Mouse (Mus musculus): ENCODE measurements around the gene Gngt2. TPM values are rescaled to one million over a fixed set of nuclear protein-coding genes. Genes with fewer than 3 reads are reported as not detected.

Gene Gngt2
- polyA plus RNA-seq, 1 experiment from 2014 or later: 24.2 TPM

DNA sequence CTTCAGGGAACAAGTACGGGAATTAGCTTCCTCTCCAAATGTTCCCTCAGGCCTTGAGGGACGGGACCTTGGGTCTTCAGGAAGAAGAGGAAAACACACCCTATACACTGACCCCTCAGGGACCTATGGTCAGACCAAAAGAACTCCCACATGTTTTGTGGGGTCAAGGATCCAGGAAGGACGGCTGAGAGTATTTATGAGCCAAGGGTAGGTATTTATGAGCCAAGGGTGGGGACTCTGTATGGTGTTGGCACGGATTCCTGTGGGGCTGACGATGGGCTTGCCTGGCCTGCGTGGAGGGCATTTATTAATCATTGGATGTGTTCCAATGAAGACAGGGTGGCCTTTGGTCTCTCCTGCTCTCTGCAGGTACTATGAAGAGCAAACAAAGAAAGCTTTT is 583 bp upstream of the Gngt2 start:
- Histone ChIP-seq H3K27me3 (ENCODE audit: insufficient read depth, low read length) (peaks cover 45% of the 10 kb centered on the region), H3K27ac (ENCODE audit: low read length) (no peak overlapping the region; the same call in 1 of the 2 replicates), H3K4me3 (ENCODE audit: low read length) (no peak overlapping the region), H3K36me3 (ENCODE audit: insufficient read depth, low read length) (no peaks in the 10 kb centered on the region), H3K9ac (replicated peaks; ENCODE audit: low read length) (no peak overlapping the region), H3K4me2 (replicated peaks; ENCODE audit: low read depth, low read length) (no peak overlapping the region), H3K4me1 (ENCODE audit: insufficient read depth, low read length) (peaks cover 44% of the 10 kb centered on the region), H3K9me3 (ENCODE audit: low read length) (no peaks in the 10 kb centered on the region)
- 31% methylated on average over 6 of the region's 6 CpGs for WGBS
- ATAC-seq (ENCODE audit: low FRiP score, low TSS enrichment): no peak

DNA sequence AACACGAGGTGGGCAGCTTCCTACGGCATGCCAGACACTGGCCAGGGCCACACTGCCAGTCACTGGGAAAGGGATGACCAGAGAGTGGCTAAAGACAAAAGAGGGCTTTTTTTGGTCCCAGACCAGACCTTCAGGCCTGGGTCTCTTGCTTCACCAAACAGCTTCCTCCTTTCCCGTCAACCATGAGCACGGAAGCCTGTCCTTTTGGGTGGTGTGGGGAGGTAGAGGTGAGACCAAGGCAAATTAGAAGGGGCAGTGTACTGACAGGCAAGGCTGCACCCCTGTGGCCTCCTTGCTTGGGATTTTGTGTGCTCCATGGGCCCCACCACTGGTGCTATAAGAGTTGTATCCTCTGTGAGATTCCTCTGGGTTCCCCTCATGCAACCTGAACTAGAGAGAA is 1.6 kb downstream of the Gngt2 start:
- Histone ChIP-seq H3K27ac (ENCODE audit: low read length) (no peak overlapping the region), H3K27me3 (ENCODE audit: insufficient read depth, low read length) (peaks cover 24% of the 10 kb centered on the region), H3K9me3 (ENCODE audit: low read length) (no peaks in the 10 kb centered on the region), H3K4me3 (ENCODE audit: low read length) (no peak overlapping the region), H3K9ac (replicated peaks; ENCODE audit: low read length) (no peak overlapping the region), H3K4me1 (ENCODE audit: insufficient read depth, low read length) (peaks cover 47% of the 10 kb centered on the region), H3K4me2 (replicated peaks; ENCODE audit: low read depth, low read length) (no peak overlapping the region), H3K36me3 (ENCODE audit: insufficient read depth, low read length) (no peaks in the 10 kb centered on the region)
- ATAC-seq (ENCODE audit: low FRiP score, low TSS enrichment): no peak
- 75% methylated on average over 4 of the region's 4 CpGs for WGBS

GRCm38 (mm10) chr11:95838999-95839868 is 2.2 kb downstream of the Gngt2 start:
- WGBS: 72% methylated on average over 8 of the region's 8 CpGs
- no peak overlapping the region for H3K9ac ChIP-seq (replicated peaks; ENCODE audit: low read length)
- H3K27me3 ChIP-seq (ENCODE audit: insufficient read depth, low read length): peaks cover 17% of the 10 kb centered on the region
- no peaks in the 10 kb centered on the region for H3K9me3 ChIP-seq (ENCODE audit: low read length)
- no peaks in the 10 kb centered on the region for H3K36me3 ChIP-seq (ENCODE audit: insufficient read depth, low read length)
- no peak overlapping the region for H3K27ac ChIP-seq (ENCODE audit: low read length)
- no peak overlapping the region for H3K4me2 ChIP-seq (replicated peaks; ENCODE audit: low read depth, low read length)
- no peak for ATAC-seq (ENCODE audit: low FRiP score, low TSS enrichment)
- H3K4me3 ChIP-seq (ENCODE audit: low read length): no peak overlapping the region
- H3K4me1 ChIP-seq (ENCODE audit: insufficient read depth, low read length): peaks cover 40% of the 10 kb centered on the region

DNA sequence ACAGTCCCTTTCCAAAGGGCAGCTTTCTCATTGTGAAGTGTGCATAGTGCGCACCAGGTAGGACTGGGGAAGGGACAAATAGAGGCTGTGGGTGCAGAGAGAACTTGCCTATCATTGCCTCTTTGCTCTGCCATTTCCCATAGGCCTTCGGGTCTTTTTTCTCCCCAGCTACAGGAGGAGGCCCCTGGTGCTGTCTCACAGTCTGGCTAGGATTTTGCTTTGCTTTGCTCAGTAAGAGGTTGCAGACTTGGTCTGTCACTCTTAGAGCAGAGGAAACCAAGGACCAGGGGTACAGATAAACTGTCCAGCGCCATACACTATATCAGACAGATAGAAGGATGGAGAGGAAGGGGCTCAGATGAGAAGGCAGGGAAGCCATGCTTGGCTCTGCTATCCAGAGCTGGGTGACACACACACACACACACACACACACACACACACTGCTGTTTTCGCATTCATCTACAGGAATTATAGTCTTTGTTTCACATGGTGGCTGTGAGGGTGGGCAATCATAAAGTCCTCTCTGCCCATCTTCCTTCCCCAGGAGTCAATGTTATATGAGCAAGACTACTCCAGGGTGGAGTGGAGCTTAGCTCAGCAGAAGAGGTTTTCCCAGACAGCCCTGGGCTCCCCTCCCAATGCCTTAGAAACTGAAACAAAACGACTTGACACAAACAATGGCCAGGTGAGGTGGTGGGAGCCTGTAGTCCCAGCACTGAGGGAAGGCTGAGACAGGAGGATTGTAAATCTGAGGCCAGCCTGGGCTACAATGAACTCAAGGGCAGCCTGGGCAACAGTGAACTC is 3.9 kb downstream of the Gngt2 start:
- 76% methylated on average over 5 of the region's 5 CpGs for WGBS

GRCm38 (mm10) chr11:95841498-95841830 is 4.4 kb downstream of the Gngt2 start:
- H3K9me3 ChIP-seq (ENCODE audit: low read length): no peaks in the 10 kb centered on the region
- H3K9ac ChIP-seq (replicated peaks; ENCODE audit: low read length): peak overlapping the region; percentile 50
- peak overlapping the region; percentile 39 for H3K4me2 ChIP-seq (replicated peaks; ENCODE audit: low read depth, low read length)
- H3K4me1 ChIP-seq (ENCODE audit: insufficient read depth, low read length): peaks cover 18% of the 10 kb centered on the region
- H3K27me3 ChIP-seq (ENCODE audit: insufficient read depth, low read length): no peaks in the 10 kb centered on the region; the same call in 1 of the 2 replicates
- no peak for ATAC-seq (ENCODE audit: low FRiP score, low TSS enrichment)
- 58% methylated on average over 10 of the region's 10 CpGs for WGBS
- no peaks in the 10 kb centered on the region for H3K36me3 ChIP-seq (ENCODE audit: insufficient read depth, low read length)
- peak overlapping the region; percentile 37 for H3K4me3 ChIP-seq (ENCODE audit: low read length)
- peak overlapping the region; percentile 72 for H3K27ac ChIP-seq (ENCODE audit: low read length)

More for the DNA sequence above, 3.9 kb downstream of the Gngt2 start:
- peaks cover 5% of the 10 kb centered on the region for H3K27me3 ChIP-seq (ENCODE audit: insufficient read depth, low read length)
- no peaks in the 10 kb centered on the region for H3K9me3 ChIP-seq (ENCODE audit: low read length)
- ATAC-seq (ENCODE audit: low FRiP score, low TSS enrichment): no peak
- H3K4me2 ChIP-seq (replicated peaks; ENCODE audit: low read depth, low read length): peak overlapping the region; percentile 39
- peak overlapping the region; percentile 72; the same call in 1 of the 2 replicates for H3K27ac ChIP-seq (ENCODE audit: low read length)
- peak overlapping the region; percentile 50 for H3K9ac ChIP-seq (replicated peaks; ENCODE audit: low read length)
- no peaks in the 10 kb centered on the region for H3K36me3 ChIP-seq (ENCODE audit: insufficient read depth, low read length)
- H3K4me3 ChIP-seq (ENCODE audit: low read length): peak overlapping the region; percentile 37
- H3K4me1 ChIP-seq (ENCODE audit: insufficient read depth, low read length): peaks cover 24% of the 10 kb centered on the region

DNA sequence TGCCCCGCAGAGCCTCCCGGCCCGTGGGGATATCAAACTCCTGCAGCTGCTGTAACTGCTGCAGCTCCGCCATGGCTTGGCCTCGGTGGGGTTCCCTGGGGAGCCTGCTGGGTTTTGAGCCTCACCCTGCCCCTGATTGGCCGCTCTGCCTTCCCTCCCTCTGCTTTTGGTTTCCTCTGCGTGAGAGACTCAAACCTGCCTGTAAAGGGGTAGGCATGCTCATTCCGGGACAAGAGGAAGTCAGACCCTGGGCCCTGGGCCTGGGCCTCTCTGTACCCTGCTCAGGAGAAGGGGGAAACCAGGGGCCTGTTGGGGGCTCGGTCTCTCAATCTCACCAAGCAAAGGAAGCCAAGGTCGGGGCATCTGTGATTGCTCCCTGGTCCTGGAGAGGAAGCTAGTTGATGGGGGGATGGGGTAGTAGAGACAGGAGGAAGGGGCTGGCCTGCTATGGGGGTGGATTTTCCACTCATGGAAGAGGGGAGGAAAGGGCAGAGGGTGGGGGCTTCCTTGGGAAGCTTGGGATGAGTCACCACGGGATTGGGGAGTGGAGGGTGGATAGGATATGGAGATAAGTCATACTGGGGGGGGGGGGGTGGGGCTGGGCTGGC is 5.2 kb downstream of the Gngt2 start, which contains the start of gene Abi3:
Gene Abi3, minus strand, starts transcription at position 403 of the 608 bp plus-strand sequence.
- 11% methylated on average over 11 of the region's 11 CpGs for WGBS
- H3K4me2 ChIP-seq (replicated peaks; ENCODE audit: low read depth, low read length): peak within 1 kb of the TSS; percentile 39
- peak; percentile 77 for ATAC-seq (ENCODE audit: low FRiP score, low TSS enrichment)
- peak within 1 kb of the TSS; percentile 37 for H3K4me3 ChIP-seq (ENCODE audit: low read length)
- H3K9ac ChIP-seq (replicated peaks; ENCODE audit: low read length): peak within 1 kb of the TSS; percentile 50
- no peaks in the 10 kb centered on the region; the same call in 1 of the 2 replicates for H3K27me3 ChIP-seq (ENCODE audit: insufficient read depth, low read length)
- no peaks in the 10 kb centered on the region for H3K36me3 ChIP-seq (ENCODE audit: insufficient read depth, low read length)
- no peaks in the 10 kb centered on the region for H3K9me3 ChIP-seq (ENCODE audit: low read length)
- peak within 1 kb of the TSS; percentile 74 for H3K27ac ChIP-seq (ENCODE audit: low read length)
- peaks cover 14% of the 10 kb centered on the region for H3K4me1 ChIP-seq (ENCODE audit: insufficient read depth, low read length)

DNA sequence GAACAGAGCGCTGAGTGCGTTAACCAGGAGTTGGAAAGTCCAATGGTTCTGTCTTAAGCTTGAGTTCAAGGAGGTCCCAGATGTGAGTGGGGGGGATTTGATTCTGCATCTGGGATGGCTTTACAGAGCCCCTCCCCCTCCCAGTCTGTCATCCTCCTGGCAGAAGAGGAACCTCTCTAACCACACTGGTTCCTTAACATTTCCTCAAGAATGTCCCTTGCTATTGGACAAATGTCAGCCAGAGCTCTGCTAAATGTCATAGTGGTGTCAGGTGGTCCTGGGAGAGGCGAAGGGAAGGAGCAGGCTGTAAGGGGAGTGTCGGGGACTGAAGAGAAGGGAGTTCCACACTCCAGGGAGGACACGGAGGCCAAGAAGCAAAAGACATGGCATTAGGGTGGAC is 5.9 kb downstream of the Gngt2 start:
- H3K36me3 ChIP-seq (ENCODE audit: insufficient read depth, low read length): no peaks in the 10 kb centered on the region
- H3K4me1 ChIP-seq (ENCODE audit: insufficient read depth, low read length): peaks cover 10% of the 10 kb centered on the region
- peak overlapping the region; percentile 16; the same call in 1 of the 2 replicates for H3K4me3 ChIP-seq (ENCODE audit: low read length)
- H3K27me3 ChIP-seq (ENCODE audit: insufficient read depth, low read length): no peaks in the 10 kb centered on the region
- H3K9ac ChIP-seq (replicated peaks; ENCODE audit: low read length): no peak overlapping the region
- H3K4me2 ChIP-seq (replicated peaks; ENCODE audit: low read depth, low read length): peak overlapping the region; percentile 37
- WGBS: 62% methylated on average over 5 of the region's 5 CpGs
- H3K27ac ChIP-seq (ENCODE audit: low read length): peak overlapping the region; percentile 74
- ATAC-seq (ENCODE audit: low FRiP score, low TSS enrichment): no peak
- H3K9me3 ChIP-seq (ENCODE audit: low read length): no peaks in the 10 kb centered on the region

GRCm38 (mm10) chr11:95843421-95843950 is 6.5 kb downstream of the Gngt2 start:
- Histone ChIP-seq H3K27ac (ENCODE audit: low read length) (peak overlapping the region; percentile 74), H3K4me2 (replicated peaks; ENCODE audit: low read depth, low read length) (peak overlapping the region; percentile 37), H3K36me3 (ENCODE audit: insufficient read depth, low read length) (no peaks in the 10 kb centered on the region), H3K9me3 (ENCODE audit: low read length) (no peaks in the 10 kb centered on the region), H3K27me3 (ENCODE audit: insufficient read depth, low read length) (no peaks in the 10 kb centered on the region), H3K4me3 (ENCODE audit: low read length) (peak overlapping the region; percentile 16), H3K9ac (replicated peaks; ENCODE audit: low read length) (0 out of 2 replicates have a peak overlapping the region, but pooled peaks have one; percentile 10), H3K4me1 (ENCODE audit: insufficient read depth, low read length) (peaks cover 10% of the 10 kb centered on the region)
- no peak for ATAC-seq (ENCODE audit: low FRiP score, low TSS enrichment)
- WGBS: 48% methylated on average over 6 of the region's 6 CpGs

DNA sequence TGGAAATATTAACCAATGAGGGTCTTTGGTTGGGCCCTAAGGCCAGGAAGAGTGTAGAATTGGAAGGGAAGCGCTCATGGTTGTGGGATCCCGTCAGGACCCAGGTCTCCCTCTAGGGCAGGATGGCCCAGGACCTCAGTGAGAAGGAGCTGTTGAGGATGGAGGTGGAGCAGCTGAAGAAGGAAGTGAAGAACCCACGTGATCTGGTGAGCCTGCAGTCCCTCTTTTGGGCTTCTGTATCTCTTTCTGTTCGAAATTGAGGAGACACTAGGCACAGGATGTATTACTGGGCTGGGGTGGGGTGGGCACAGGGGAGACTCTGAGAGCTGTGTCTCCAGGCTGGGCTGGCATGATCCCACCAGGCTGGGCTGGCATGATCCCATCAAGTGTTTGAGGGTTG is 7.9 kb downstream of the Gngt2 start:
- Histone ChIP-seq H3K27ac (ENCODE audit: low read length) (no peak overlapping the region), H3K9ac (replicated peaks; ENCODE audit: low read length) (no peak overlapping the region), H3K27me3 (ENCODE audit: insufficient read depth, low read length) (no peaks in the 10 kb centered on the region), H3K4me2 (replicated peaks; ENCODE audit: low read depth, low read length) (peak overlapping the region; percentile 37; the same call in 1 of the 2 replicates), H3K9me3 (ENCODE audit: low read length) (no peaks in the 10 kb centered on the region), H3K4me1 (ENCODE audit: insufficient read depth, low read length) (peaks cover 6% of the 10 kb centered on the region; the same call in 1 of the 2 replicates), H3K36me3 (ENCODE audit: insufficient read depth, low read length) (no peaks in the 10 kb centered on the region), H3K4me3 (ENCODE audit: low read length) (no peak overlapping the region)
- ATAC-seq (ENCODE audit: low FRiP score, low TSS enrichment): no peak
- WGBS: 72% methylated on average over 4 of the region's 4 CpGs

Measured in kidney, embryonic 16.5 days (tissue).